Mouse (Mus musculus) testis, postnatal 10 days (tissue): ENCODE results near the gene Cdipt.

ENCODE experiments used
- DNase-seq: peaks from one replicate; pipeline ENCODE4 v3.0.0; 2021; ENCODE audit warnings: low spot score

Gene Cdipt

DNA sequence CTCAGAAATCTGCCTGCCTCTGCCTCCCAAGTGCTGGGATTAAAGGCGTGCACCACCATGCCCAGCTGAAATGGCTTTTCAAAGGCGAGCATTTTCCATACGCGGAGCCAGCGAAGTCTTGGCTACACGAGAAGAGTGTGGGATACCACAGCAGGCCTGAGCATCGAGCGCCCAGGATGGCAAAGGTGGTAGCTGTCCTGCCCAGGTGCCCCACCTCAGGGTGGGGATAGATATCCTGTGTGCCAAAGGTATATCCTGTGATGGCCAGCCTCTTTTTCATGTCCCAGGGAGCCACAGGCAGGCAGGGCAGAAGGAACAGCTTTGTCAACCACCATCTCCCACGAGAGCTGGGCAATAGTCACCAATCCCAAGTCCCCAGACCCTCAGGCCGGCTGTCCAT lies 37.1 kb downstream of the Cdipt start:
- DNase-seq = no peak

DNA sequence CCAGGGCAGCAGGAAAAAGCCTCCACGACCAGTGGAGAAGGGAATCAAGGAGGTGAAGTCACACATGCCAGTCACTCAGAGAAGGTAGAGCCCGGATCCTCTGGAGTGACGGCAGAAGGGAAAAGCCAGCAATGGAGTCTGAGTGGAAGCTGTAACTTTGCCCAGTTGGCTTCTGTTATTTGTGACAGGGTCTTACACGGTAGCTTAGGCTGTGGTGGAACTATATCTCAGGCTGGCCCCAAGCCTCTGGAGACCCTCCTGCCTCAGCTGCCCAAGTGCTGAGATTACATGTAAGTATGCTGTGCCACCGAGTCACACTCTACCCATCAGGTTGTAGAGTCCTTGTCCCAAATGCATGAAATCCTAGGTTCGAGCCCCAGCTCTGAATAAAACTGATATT lies 37.7 kb downstream of the Cdipt start:
- DNase-seq = no peak

DNA sequence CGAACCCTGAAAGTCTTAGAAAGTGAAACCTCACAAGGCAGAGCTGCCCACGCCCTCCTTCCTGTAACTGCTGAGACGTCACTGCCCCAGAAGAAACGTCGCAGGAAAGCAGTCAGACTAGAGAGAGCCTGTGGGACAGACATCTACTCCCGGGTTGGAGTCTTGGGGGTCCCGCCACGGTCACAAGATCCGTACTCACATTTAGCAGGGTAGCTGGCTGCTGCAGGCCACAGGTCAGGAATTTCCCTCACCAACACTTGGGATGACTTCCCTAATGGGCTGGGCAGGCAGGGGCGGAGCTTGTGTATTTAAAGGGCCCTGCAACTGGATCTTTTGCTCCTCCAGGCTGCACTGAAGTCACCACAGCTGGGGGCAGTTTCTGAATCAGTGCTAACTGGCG lies 38.6 kb downstream of the Cdipt start, which contains the start of gene Mvp:
Mvp (minus strand) TSS at position 302 of the 400 bp plus-strand sequence.
- DNase-seq = peak; percentile 76

DNA sequence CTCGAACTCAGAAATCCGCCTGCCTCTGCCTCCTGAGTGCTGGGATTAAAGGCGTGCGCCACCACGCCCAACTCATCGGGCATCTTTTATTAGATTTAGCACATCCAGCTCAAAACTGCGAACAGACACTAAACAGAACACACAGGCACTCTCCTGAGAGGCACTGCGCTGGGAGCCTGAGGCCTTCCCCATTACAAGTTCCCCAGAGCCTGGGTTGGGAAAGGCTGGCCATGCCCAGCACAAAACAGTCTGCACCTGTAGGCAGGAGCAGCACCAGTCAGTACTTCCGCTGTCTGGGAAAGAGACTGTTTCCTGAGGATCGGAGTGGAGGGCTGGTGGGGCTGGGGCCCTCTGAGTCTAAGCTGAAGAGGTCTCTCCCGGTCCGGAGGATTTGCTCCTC lies 39.3 kb downstream of the Cdipt start:
- DNase-seq = no peak

DNA sequence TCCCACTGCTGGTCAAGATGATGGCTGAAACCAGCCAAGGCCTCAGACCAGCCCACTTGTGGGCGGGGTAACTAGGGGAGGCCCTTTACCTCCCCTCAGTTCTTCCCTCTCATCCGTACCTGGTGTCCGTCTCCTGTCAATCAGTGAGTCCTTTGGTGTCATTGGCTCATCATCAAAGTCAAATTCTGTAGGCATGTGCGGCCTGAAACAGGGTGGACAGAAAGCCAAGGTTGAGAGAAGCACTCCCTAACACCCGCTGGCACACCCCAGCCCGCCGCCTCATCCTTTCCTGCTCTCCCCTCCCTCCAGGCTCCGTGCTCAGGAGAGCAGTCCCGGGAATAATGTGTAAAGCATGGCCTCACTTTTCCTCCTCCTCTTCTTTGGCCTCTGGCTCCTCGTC lies 40.4 kb downstream of the Cdipt start:
- no peak for DNase-seq

DNA sequence TGATC lies 40.6 kb downstream of the Cdipt start, which contains the start of gene Pagr1b:
Pagr1b (minus strand) TSS at position 4 of the 5 bp plus-strand sequence.
- DNase-seq = no peak

DNA sequence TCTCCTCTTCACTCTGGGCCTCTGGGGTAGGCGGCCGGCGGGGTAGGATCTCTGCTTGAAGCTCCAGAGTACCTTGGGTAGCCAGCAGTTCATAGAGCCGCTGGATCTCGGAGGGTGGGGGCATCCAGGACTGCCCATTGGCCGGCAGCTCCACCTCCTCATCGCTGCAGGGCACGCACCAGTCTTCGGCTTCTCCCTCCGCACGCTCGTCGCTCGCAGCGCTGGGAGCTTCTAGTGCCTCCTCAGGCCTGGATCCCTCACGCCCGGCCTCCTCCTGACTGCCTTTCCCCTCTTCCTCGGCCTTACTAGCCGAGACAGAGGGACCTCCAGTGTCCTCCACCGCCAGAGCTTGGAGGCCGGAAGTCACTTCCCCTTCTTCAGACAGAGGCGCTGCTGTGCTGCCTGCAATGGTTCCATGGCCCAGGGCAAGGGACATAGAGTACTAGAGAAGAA lies 40.8 kb downstream of the Cdipt start:
- DNase-seq = peak; percentile 69

DNA sequence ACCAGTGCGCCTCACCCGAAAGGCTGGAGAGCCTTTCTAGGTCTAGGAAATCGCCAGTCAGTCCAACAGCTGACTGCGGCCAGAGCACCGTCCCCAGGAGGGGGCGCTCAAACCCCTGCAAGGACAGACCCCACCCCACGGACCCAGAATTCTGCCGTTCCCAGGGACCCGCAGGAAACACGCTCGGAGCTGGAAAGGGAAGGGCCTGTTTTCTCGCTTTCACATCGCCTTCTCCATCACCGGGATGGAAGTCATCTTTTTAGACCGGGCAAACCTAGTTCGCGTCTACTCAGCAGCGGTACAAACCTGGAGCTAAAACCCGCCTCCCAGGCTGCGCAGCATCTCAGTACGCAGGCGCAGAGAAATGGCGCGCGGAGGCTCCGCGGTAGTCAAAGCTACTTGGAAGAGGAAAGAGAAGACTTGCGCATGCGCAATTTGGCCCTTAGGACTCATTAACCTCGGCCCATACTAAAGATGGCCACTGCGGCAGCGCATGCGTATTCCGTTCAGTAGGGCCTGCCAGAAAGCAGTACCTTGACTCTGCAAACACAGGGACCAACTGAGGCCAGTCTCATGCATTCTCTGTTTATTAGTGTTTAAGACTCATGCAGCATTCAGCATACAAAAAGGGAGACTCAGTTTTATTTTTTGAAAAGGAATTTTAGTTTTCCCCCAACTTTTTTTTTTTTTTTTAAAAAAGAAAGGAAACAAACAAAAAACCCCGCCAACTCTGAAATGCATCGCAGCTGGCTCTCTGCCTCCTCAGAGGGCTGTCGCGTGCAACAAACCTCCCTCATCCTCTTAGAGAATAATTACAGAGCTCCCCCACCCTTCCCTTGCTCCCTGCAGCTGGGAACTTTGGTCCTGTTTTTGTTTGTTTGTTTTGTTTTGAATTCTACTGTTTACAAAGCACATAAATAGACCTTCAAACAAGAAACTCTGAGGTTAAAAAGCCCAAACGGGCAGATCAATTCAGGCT lies 41.5 kb downstream of the Cdipt start, which contains the start of gene Pagr1a:
Pagr1a (minus strand) TSS at position 382 of the 979 bp plus-strand sequence.
- DNase-seq = peak; percentile 96

DNA sequence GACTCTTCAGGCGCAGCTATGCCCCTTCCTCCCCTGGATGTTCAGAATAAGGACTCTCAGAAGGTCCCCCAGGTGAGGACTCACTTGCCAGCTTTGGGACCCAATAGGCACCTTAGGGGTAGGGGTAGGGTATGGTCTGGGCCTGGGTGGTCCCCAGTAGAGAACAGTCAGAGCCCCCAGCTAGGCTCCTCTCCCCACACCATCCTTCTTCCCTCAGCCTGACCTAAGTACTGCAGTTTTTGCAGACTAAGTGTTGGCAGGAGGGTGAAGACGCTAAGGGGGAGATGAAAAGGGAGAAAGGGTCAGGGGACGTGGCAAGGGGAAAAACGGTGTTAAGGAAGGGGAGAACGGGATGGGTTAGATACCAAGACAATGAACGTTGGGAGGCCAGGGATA lies 42.2 kb downstream of the Cdipt start:
- no peak for DNase-seq

DNA sequence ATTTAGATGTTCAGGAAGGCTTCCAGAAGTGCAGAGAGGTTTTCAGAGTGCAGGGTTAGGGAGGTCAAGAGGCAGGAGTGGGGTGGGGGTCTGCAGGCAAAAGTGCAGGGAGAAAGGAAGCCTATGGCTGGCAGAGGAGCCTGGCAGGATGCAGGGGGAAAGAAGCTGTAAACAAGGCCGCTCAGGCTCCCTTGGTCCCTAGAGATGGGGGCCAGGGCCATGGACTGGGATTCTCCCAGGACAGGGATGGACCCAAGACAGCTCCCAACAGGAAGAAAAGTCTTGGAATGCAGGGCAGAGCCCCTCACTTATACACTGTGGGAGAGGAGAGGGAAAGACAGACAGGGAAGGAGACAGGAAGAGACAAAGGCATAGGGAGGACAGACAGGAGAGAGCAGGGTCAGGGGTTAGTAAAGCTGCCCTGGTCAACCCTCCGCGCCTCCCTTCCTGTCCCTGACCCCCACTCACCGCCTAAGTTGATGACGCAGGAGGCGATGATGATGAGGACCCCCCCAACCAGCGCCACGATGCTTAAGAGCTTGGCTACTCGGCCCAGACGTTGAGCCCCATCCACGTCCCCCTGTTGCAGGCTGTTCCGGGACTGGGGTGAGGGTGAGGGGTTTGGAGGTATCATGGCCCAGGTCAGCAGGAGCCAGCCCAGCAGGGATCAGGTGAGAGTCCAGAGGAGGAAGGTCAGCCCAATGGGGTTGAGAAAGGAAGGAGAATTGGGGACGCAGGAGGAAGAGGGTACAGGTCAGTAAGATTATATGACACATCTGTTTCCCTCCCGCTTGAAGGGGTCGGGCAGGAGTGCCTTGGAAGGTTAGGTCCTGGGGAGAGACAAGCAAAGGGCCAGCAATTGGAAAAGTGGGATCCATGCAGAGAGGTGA lies 42.9 kb downstream of the Cdipt start:
- DNase-seq = no peak

DNA sequence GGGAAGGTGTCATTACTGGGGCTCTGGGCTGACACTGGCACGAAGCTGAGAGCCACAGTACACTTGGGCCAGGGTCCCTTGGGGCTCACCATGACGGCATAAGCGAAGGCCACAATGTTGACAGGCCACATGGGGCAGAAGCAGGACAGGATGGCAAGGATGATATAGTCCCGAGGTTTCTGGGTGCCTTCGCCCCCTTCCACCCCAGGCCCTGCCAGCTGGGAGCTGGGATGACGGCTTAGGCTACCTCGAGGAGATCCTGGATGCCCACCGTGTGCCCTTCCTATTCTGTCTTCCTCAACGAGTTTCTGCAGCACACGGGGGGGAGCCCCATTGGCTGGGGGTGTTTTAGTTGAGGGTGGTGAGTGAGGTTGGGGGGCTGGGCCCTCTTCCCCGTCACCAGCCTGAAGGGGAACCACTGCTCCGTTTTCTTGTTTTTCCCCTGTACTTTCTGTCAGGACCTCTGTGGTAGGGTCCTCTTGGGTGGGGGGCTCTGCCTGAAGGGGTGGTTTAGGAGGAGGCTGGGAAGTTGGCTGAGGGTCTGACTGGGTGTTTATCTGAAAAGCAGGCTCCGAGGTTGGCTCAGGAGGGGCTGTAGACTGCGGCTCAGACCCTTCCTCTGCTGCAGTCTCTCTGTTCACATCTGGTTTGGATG lies 43.7 kb downstream of the Cdipt start:
- DNase-seq = no peak

DNA sequence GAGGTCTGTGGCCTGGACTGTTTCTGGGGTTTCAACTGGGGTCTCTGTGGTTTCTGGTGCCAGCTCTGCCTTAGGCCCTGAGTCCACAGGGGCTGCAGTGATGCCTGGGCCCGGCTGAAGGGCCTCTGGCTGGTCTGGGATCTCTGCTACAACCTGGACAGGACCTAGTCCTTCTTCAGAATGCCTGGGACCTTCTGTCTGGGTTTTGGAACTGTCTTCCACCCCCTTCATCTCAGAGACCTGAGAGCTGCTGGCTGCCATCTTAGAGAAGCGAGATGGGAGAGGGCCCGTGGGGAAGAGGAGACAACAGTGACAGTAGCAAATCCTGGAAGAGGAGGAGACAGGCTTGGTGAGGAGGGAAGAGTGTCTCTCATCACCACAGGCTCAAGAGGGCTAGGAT lies 44.3 kb downstream of the Cdipt start:
- DNase-seq = no peak

DNA sequence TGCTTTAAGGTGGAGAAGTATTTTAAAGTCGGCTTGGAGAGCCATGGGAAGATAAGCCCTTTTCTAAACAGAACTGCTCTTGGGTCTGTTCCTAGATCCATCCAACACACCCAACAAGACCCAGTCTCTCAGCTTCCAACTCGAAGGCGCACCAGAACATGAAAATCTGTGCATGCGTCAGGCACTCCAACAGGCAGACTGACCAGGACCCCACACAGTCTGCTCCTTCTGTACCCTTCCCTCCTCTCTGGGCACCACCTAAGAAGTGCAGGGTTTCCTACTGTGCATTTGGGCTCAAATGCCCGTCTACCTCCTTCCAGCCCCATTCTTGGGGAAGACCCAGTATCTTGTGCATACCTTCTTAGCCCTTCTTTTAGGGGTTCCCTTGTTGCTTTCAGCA lies 44.8 kb downstream of the Cdipt start:
- DNase-seq = no peak

DNA sequence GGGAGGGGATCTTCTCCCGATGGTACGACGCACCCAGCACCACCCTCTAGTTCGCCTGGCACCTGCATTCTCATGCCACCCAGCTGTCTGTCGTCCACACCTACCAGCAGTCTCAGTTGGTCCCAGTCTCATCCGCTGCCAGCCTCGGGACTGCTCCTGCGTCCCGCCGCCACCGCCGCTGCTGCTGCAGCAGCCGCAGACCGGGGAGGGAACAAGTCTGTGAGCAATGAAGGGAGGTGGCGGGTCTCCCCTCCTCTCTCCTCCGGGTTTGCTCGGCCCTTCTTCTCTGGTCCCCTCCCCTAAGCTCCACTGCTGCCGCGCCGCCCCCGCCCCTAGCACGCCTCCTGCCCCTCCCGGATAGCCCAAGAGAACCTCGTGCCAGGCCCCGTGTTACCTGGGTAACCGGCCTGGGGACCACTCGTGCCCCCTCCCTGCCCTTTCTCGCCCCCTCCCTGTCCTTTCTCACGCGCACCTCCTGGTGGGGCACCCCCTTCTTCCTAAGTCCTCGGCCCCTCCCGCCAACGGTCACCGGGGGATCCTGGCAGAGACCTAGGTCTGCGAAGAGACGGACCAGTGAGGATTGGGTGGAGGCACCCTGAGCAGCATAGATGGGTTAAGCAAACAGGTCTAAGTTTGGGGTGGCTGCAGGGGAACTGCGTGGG lies 45.3 kb downstream of the Cdipt start, which contains the start of the genes Gm42742 and Prrt2:
Gm42742 (minus strand) TSS at position 197 of the 662 bp plus-strand sequence.
Prrt2 (minus strand) TSS at position 311 of the 662 bp plus-strand sequence.
- DNase-seq = peak; percentile 76

DNA sequence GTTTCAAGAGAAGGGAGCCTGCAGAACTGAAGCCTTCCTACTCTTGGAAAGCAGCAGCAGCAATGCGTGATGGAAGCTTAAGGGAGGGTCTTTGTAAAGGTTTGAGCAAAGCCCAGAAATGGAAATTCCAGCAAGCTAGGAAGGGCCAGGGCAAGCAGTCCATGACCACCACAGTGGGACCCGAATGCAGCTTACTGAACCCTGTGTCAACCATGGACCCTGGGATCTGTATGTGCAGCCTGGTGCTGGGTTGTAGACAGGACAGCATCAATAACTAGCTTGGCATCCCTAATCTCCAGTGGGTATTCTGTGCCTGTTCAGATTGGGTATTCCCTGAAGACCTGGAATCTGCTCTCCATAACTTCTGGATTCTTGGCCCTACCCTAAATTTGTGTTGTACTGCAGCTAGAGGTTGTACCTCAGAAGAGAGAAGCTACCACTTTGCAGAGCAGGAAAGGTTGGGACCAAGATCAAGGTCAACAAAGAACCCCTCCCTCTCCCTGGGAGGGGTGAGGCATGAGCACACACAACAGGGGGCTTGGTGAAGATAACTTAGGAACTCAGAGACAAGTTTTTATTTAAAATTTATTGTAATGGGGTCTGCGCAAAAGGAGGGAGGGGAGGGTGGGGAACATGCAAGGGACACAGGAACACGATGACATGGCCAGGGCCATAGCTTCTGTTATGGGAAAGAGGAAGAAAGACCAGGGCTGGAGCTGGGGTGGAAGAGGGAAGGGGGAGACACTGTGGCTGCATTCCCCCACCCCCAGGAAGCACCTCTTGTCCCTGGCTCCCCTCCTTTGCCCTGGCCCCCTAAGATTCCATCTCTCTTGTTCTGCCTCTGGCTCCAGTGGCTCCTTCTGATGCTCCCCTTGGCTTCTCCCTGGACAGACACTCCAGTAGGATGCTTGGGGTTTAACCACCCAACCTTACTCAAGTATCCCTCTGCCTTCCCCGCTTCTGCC lies 46.1 kb downstream of the Cdipt start:
- no peak for DNase-seq

DNA sequence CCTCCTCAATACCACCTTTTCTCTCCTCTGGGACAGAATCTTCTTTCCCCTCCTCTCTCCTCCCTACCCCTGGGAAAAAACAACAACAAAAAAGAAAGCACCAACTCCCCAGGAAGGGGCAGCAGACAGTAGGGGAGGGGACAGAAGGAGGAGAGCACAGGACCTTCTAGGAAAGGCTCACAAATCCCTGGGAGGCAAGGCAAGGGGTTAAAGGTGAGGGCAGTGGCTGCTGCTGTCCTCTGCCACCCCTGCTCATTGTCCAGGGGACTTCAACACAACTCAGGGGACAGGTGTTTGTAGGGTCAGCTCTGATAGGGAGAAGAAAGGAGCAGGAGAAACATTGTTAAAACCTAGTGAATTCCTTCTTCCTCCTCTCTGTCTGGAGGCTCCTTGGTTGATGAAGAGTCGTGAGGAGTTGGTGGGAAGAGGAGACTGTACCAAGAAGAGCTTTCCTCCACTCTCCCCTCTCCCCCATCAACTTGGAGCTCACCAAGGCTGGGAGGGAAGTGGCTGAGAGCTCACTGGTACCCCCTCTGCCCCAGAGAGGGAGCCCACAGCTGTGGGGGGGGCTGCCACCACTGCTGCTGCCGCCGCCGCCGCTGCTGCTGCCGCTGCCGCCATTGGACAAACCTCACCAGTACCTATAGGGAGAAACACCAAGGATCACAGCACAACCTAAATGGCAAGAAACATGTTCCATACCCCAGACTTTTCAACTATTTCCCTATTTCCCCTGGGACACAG lies 47.0 kb downstream of the Cdipt start:
- DNase-seq = no peak

DNA sequence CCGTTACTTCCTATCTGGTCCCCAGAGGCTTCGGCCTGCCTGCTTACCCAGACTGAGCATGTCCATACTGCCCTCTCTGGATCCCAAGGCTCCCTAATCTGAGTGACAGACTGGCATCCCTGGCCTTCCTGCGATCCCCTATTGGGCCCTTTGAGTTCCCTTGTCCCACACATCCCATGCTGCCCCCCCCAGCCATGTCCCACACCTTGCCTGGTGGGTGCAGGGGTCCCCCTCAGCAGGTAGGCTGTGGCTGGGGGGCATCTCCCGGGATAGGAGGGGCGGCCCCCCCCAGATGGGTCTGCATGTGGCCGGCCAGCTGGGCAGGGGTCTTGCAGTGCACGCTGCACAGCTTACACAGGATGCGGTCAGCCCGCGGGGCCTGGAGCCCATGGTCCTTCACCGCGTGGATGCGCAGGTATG lies 47.6 kb downstream of the Cdipt start:
- DNase-seq = no peak

DNA sequence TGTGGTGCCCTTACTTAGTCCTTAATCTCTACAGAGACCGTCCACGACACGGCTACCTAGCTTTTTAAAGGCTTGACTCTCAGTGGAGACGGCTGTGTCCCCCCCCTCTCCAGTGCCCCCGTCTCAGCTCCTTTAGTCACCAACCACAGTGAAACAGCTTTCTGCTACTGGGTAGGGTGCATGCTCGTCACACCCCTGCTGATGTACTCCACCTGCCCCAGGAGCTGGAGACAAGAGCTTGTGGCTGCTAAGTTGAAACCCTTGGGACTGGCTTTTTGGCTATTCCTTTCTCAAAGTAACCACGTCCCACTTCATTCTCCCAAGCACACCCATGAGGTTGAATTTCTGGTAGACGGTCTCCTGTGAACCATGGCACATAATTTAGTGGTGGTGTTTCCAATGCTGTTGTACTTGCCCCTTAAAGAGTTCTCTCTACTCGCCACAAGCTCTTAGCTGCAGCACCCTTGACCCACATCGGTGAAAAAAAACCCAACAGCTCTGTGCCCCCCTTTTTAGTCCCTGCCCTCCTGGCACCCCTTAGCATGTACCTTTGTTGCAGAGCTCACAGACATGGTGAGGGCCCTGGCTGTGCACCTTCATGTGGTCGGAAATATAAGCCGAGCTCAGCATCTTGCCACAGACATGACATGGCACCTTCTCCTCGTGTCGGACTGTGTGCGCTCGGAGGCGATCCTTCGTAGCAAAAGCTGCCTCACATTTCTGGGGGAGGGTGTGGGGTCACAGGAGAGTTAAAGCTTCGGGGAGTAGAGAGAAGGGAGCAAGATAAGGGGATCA lies 48.4 kb downstream of the Cdipt start:
- no peak for DNase-seq
